8 mouse cellular contexts compared by ENCODE assay signal in genomic region chr17:12991194-12991634, GRCm38 (mm10). TPM values are rescaled to one million over a fixed set of nuclear protein-coding genes. Genes with fewer than 3 reads are reported as not detected.
A peak's percentile ranks its signal among the peaks of the same experiment; 100 is the strongest.
DNase-seq lines count a peak whose midpoint lies in the region; ATAC-seq lines count a peak whose summit lies in the region.

No protein-coding gene starts in this region.

- intact Hi-C loops in heart, postnatal 10 days (cut with DNase I) = loop anchor here (5.0 to 10.0 kb wide), 2 partner anchors 74 to 266 kb away; partner anchors contain the start of genes Mrpl18 and Tcp1
- intact Hi-C loops in gastrocnemius, postnatal 36 days (cut with DNase I) = loop anchor here (5.0 kb wide), 1 partner anchor 74 kb away; the partner anchor contains the start of genes Mrpl18 and Tcp1

- peak; percentile 49; the same call in 1 of the 2 replicates for ATAC-seq in monocyte, adult 5-6 weeks (replicated peaks; ENCODE audit: insufficient number of reproducible peaks, low FRiP score, low TSS enrichment, poor library complexity, severe bottlenecking)

- peak; percentile 29 for DNase-seq in right cerebral cortex, postnatal 4 days
- no peak for DNase-seq in right cerebral cortex, postnatal 25 days
- peak; percentile 29 for DNase-seq in embryo, embryonic 11 days
- peak; percentile 37 to 45 for DNase-seq in heart, postnatal 10 days
- peak; percentile 61 for DNase-seq in liver
- DNase-seq in yolk sac, embryonic 10.5 days (ENCODE audit: low spot score) = peak; percentile 51
- DNase-seq in gastrocnemius, postnatal 36 days = no peak

RNA-seq across cellular contexts. Expression of gene Wtap, which starts 2.8 kb away (rescaled TPM):
- 10 to 100 TPM; 50.2 to 51.6 TPM for total RNA-seq in heart, postnatal 10 days (2021)
- 228 to 388 TPM (median 260 TPM) in 3 replicates for total RNA-seq in monocyte, adult 5-6 weeks (2017)
- 10 to 100 TPM; 22.4 to 25.6 TPM for total RNA-seq in gastrocnemius, postnatal 36 days (2021)

RNA-seq across cellular contexts. Expression of gene Sod2, which starts 15.4 kb away (rescaled TPM):
- total RNA-seq in heart, postnatal 10 days (2021) = 100 to 1,000 TPM; 815 to 853 TPM
- 65.9 to 86.6 TPM (median 72.3 TPM) in 3 replicates for total RNA-seq in monocyte, adult 5-6 weeks (2017)
- 100 to 1,000 TPM; 433 to 444 TPM for total RNA-seq in gastrocnemius, postnatal 36 days (2021)

RNA-seq across cellular contexts. Expression of gene Acat2, which starts 30.7 kb away (rescaled TPM):
- 10 to 100 TPM; 13.2 to 17.0 TPM for total RNA-seq in heart, postnatal 10 days (2021)
- total RNA-seq in monocyte, adult 5-6 weeks (2017) = 5.4 to 12.1 TPM (median 10.4 TPM) in 3 replicates
- total RNA-seq in gastrocnemius, postnatal 36 days (2021) = 1 to 10 TPM; 3.5 to 4.3 TPM

RNA-seq across cellular contexts. Expression of gene Acat3, which starts 50.8 kb away (rescaled TPM):
- not detected for total RNA-seq in heart, postnatal 10 days (2021)
- 0.68 to 2.3 TPM in 2 of 3 replicates, not detected in the other for total RNA-seq in monocyte, adult 5-6 weeks (2017)
- total RNA-seq in gastrocnemius, postnatal 36 days (2021) = not detected

Comparison
In these comparisons a context has a peak if more than half of its experiments do, and no peak if none do; other contexts are left out.
1. DNase-seq: peak in right cerebral cortex, postnatal 4 days (single experiment), embryo, embryonic 11 days (single experiment), heart, postnatal 10 days (2 of 2), liver (single experiment) and yolk sac, embryonic 10.5 days (single experiment); none in right cerebral cortex, postnatal 25 days (single experiment) and gastrocnemius, postnatal 36 days (0 of 2).